Mouse (Mus musculus) myocyte (in vitro differentiated cells): ENCODE results near the gene Vps13c. TPM values are rescaled to one million over a fixed set of nuclear protein-coding genes. Genes with fewer than 3 reads are reported as not detected.

ENCODE experiments used
- H3K27me3 ChIP-seq: one replicate; pipeline ENCODE4 v1.6.1; 2011; ENCODE audit not compliant: control insufficient read depth, insufficient read depth, insufficient read length
- H3K36me3 ChIP-seq: one replicate; pipeline ENCODE4 v1.6.1; 2011; ENCODE audit not compliant: control insufficient read depth, insufficient read depth
- H3K4me2 ChIP-seq: one replicate; pipeline ENCODE4 v1.6.1; 2011; ENCODE audit warnings: low read depth, control low read depth
- H3K4me3 ChIP-seq: one replicate; pipeline ENCODE4 v1.5.1; 2011; ENCODE audit warnings: mild to moderate bottlenecking, control low read depth, moderate library complexity
- H3K79me2 ChIP-seq: one replicate; pipeline ENCODE4 v1.6.1; 2011; ENCODE audit not compliant: control insufficient read depth, insufficient read depth
- H3ac ChIP-seq: one replicate; pipeline ENCODE4 v1.6.1; 2011; ENCODE audit not compliant: control insufficient read depth, insufficient read length
- CEBPB ChIP-seq: IDR thresholded peaks from 2 replicates; pipeline ENCODE4 v1.6.1; 2011; ENCODE audit warnings: mild to moderate bottlenecking, moderate library complexity; ENCODE audit not compliant: poor library complexity, insufficient read depth, severe bottlenecking
- E2F4 ChIP-seq: IDR thresholded peaks from one replicate; pipeline ENCODE4 v1.6.1; 2011; ENCODE audit warnings: mild to moderate bottlenecking, control low read depth, moderate library complexity; ENCODE audit not compliant: insufficient read depth
- MAX ChIP-seq: IDR thresholded peaks from one replicate; pipeline ENCODE4 v1.6.1; 2011; ENCODE audit warnings: low read depth, mild to moderate bottlenecking, control low read depth
- MYOD1 ChIP-seq, 3 experiments: IDR thresholded peaks; one replicate each; pipeline ENCODE4 v1.6.1; 2011; ENCODE audit warnings: control low read depth in 2 of 3, low read depth in 2 of 3, mild to moderate bottlenecking in 2 of 3, moderate library complexity in 1 of 3; ENCODE audit not compliant: insufficient read length in 2 of 3, control insufficient read depth in 1 of 3
- MYOG ChIP-seq, 3 experiments: IDR thresholded peaks; one replicate each; pipeline ENCODE4 v1.6.1; 2011; ENCODE audit warnings: control low read depth in 2 of 3, low read depth in 2 of 3, mild to moderate bottlenecking in 2 of 3; ENCODE audit not compliant: insufficient read length in 2 of 3, control insufficient read depth in 1 of 3, insufficient read depth in 1 of 3
- POLR2A ChIP-seq: IDR thresholded peaks from one replicate; pipeline ENCODE4 v1.6.1; 2011; ENCODE audit warnings: low read depth, mild to moderate bottlenecking, control low read depth, moderate library complexity; ENCODE audit not compliant: insufficient read length
- POLR2AphosphoS2 ChIP-seq: IDR thresholded peaks from one replicate; pipeline ENCODE4 v1.6.1; 2011; ENCODE audit warnings: low read depth, control low read depth; ENCODE audit not compliant: insufficient read length
- REST ChIP-seq: IDR thresholded peaks from one replicate; pipeline ENCODE4 v1.6.1; 2011; ENCODE audit warnings: mild to moderate bottlenecking, control low read depth, moderate library complexity; ENCODE audit not compliant: insufficient read depth, insufficient read length
- SRF ChIP-seq: IDR thresholded peaks from one replicate; pipeline ENCODE4 v1.6.1; 2011; ENCODE audit warnings: low read depth; ENCODE audit not compliant: control insufficient read depth, insufficient read length
- TCF12 ChIP-seq: IDR thresholded peaks from one replicate; pipeline ENCODE4 v1.6.1; 2011; ENCODE audit warnings: mild to moderate bottlenecking, control low read depth; ENCODE audit not compliant: poor library complexity, insufficient read depth, severe bottlenecking
- TCF3 ChIP-seq: IDR thresholded peaks from one replicate; pipeline ENCODE4 v1.6.1; 2011; ENCODE audit warnings: low read depth, control low read depth; ENCODE audit not compliant: insufficient read length
- USF1 ChIP-seq: IDR thresholded peaks from one replicate; pipeline ENCODE4 v1.6.1; 2011; ENCODE audit warnings: low read depth, mild to moderate bottlenecking, control low read depth, moderate library complexity
- polyA plus RNA-seq: library from polyadenylated mRNA; unstranded; fragments of >200 nt; fragmentation: generic; extraction: Trizol; gene quantifications from one replicate; pipeline ENCODE4 v1.2.1, GENCODE M21; 2012; ENCODE audit warnings: missing spikeins

The Vps13c gene
- polyA plus RNA-seq, 1 experiment: 7.3 TPM

DNA sequence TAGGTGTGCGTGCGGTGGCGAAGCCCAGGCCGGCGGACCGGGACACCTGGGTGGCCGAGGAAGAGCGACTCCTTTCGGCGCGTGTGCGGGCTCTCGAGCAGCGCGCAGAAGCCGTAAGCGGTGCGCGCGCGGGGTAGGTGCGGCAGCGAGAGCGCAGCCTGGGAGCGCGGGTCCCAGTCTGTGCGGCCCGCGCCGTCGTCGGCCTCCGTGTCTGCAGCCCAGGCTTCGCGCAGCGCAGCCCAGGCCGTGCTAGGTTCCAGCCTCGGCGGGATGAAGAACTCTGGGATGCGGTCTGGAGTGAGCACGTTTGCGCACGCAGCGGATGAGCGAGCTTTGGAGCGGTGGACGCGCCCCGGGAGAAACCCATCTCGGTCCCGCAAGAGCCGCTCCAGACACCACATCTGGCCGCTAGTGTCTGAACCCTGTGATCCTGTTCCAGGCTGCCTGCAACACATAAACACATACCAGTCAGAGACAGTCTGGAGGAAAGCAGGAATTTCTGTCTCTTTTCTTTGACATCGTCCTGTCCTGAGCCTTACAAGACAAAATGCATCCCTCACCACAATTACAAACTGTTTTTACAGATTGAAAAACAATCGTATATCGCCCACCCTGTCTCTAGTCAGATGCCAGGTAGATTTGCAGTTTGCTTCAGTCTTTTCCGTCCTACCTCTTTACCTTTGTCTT lies 8.7 kb upstream of the Vps13c start:
- Histone ChIP-seq H3K36me3 (no peaks in the 10 kb centered on the region), H3K4me3 (no peak overlapping the region), H3K27me3 (peaks cover 38% of the 10 kb centered on the region), H3ac (no peak overlapping the region), H3K79me2 (no peaks in the 10 kb centered on the region), H3K4me2 (peak overlapping the region; percentile 59)
- TF ChIP-seq TCF12 (no peak), POLR2A (no peak), MYOG (IDR thresholded peaks at IDR 0.05; ENCODE audit: control insufficient read depth in 1 of 3, insufficient read depth in 1 of 3, insufficient read length in 2 of 3, low read depth in 2 of 3) (no peak), CEBPB (no peak), TCF3 (no peak), POLR2AphosphoS2 (no peak), MAX (no peak), E2F4 (no peak), REST (no peak), USF1 (no peak), MYOD1 (IDR thresholded peaks at IDR 0.05; ENCODE audit: control insufficient read depth in 1 of 3, insufficient read length in 2 of 3, low read depth in 2 of 3) (no peak), SRF (no peak)

GRCm38 (mm10) chr9:67832046-67832605 lies 8.1 kb upstream of the Vps13c start, which contains the start of gene C2cd4a:
Gene C2cd4a (minus strand): TSS chr9:67832330.
- TF ChIP-seq MYOD1 (IDR thresholded peaks at IDR 0.05; ENCODE audit: control insufficient read depth in 1 of 3, insufficient read length in 2 of 3, low read depth in 2 of 3) (no peak), USF1 (no peak), MYOG (IDR thresholded peaks at IDR 0.05; ENCODE audit: control insufficient read depth in 1 of 3, insufficient read depth in 1 of 3, insufficient read length in 2 of 3, low read depth in 2 of 3) (no peak), CEBPB (no peak), TCF12 (no peak), POLR2AphosphoS2 (no peak), E2F4 (no peak), POLR2A (no peak), REST (no peak), MAX (no peak), SRF (no peak)
- no peak within 1 kb of the TSS for H3K4me3 ChIP-seq
- no peaks in the 10 kb centered on the region for H3K36me3 ChIP-seq
- no peaks in the 10 kb centered on the region for H3K79me2 ChIP-seq
- peaks cover 38% of the 10 kb centered on the region for H3K27me3 ChIP-seq
- peak within 1 kb of the TSS; percentile 59 for H3K4me2 ChIP-seq
- H3ac ChIP-seq: no peak within 1 kb of the TSS

DNA sequence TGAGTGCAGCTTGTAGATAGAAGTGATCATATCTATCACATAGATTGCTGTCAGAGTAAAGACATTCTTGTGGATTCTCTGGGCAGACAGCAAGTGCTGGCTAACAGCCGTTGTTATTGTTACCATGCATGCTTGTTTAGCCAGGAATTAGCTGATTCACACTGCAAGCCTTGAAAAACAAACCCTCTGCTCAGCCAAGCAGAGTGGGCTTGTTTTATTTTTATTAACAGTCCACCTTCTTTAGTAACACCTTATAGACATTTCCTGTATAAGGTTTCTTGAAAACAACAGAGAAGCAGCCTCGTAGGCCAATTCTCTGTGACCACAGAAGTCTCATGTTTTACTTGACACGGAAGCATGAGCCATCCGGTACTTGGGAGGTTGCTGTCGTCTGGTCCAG lies 5.7 kb upstream of the Vps13c start:
- Histone ChIP-seq H3K36me3 (no peaks in the 10 kb centered on the region), H3K79me2 (no peaks in the 10 kb centered on the region), H3K4me3 (no peak overlapping the region), H3K4me2 (no peak overlapping the region), H3K27me3 (peaks cover 29% of the 10 kb centered on the region), H3ac (no peak overlapping the region)
- TF ChIP-seq E2F4 (no peak), REST (no peak), TCF12 (no peak), USF1 (no peak), MYOG (IDR thresholded peaks at IDR 0.05; ENCODE audit: control insufficient read depth in 1 of 3, insufficient read depth in 1 of 3, insufficient read length in 2 of 3, low read depth in 2 of 3) (no peak), POLR2AphosphoS2 (no peak), MAX (no peak), POLR2A (no peak), CEBPB (no peak), SRF (no peak), MYOD1 (IDR thresholded peaks at IDR 0.05; ENCODE audit: control insufficient read depth in 1 of 3, insufficient read length in 2 of 3, low read depth in 2 of 3) (no peak), TCF3 (no peak)

DNA sequence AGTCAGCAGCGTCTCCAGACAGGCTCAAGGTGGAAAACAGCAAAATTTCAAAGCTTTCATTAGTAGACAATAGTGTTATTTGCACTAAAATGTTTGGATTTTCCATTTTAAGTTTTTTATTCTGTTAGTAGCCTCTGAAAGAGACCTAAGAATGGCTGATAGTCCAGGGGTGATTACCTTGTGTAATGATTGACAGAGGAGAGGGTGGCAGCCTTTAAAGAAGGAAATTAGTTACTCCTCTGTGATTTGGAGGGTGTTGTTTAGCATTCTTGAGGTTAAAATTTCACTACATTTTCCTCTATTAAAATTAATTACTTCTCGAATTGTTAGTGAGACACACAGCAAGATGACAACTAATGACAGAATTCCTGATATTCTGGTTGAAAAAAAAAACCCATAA lies 2.9 kb upstream of the Vps13c start:
- Histone ChIP-seq H3ac (no peak overlapping the region), H3K4me3 (no peak overlapping the region), H3K4me2 (no peak overlapping the region), H3K27me3 (peaks cover 3% of the 10 kb centered on the region), H3K36me3 (no peaks in the 10 kb centered on the region), H3K79me2 (no peaks in the 10 kb centered on the region)
- no peak for TF ChIP-seq POLR2A
- TF ChIP-seq MYOG (IDR thresholded peaks at IDR 0.05; ENCODE audit: control insufficient read depth in 1 of 3, insufficient read depth in 1 of 3, insufficient read length in 2 of 3, low read depth in 2 of 3): no peak
- TF ChIP-seq CEBPB: no peak
- no peak for TF ChIP-seq SRF
- no peak for TF ChIP-seq TCF12
- TF ChIP-seq REST: no peak
- no peak for TF ChIP-seq MAX
- no peak for TF ChIP-seq TCF3
- no peak for TF ChIP-seq MYOD1 (IDR thresholded peaks at IDR 0.05; ENCODE audit: control insufficient read depth in 1 of 3, insufficient read length in 2 of 3, low read depth in 2 of 3)
- TF ChIP-seq POLR2AphosphoS2: no peak
- no peak for TF ChIP-seq USF1
- no peak for TF ChIP-seq E2F4
